Mouse (Mus musculus) left cerebral cortex, postnatal 4 days (tissue): ENCODE data around the gene Lmntd1. TPM values are rescaled to one million over a fixed set of nuclear protein-coding genes. Genes with fewer than 3 reads are reported as not detected.

ENCODE experiments used
- DNase-seq: peaks from one replicate; pipeline ENCODE4 v3.0.0-alpha.2; 2022
- intact Hi-C: fragments of 180-260 bp; cut with DNase I; formaldehyde crosslinking; loops from one replicate; pipeline ENCODE4 v1.15.1; 2025
- total RNA-seq, 2 experiments: library from RNA; stranded (reverse); gene quantifications; 2 replicates each; pipeline ENCODE4 v1.2.3; 2021

Gene Lmntd1
- total RNA-seq, 2 experiments from 2014 or later, result 1.9 to 2.1 TPM

DNA sequence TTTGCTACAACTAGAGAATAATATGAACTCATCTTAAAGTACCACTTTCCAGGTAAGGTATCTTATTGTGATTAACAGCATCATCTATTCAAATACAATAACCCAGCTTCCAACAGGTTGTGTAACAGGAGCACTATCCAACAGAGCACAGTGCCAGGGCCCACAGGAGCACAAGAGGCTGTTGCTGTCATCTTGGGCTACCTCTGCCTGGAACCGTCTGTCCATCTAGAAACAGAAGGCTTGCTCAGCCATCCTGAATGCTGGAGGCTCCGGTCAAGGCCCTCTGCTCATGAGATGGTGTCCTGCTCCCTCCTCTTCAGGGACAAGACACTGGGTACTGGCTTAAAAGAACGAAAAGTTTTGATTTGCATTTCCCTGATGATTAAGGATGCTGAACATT lies 46.3 kb downstream of the Lmntd1 start:
- intact Hi-C loops, result no loop called here
- no peak for DNase-seq

DNA sequence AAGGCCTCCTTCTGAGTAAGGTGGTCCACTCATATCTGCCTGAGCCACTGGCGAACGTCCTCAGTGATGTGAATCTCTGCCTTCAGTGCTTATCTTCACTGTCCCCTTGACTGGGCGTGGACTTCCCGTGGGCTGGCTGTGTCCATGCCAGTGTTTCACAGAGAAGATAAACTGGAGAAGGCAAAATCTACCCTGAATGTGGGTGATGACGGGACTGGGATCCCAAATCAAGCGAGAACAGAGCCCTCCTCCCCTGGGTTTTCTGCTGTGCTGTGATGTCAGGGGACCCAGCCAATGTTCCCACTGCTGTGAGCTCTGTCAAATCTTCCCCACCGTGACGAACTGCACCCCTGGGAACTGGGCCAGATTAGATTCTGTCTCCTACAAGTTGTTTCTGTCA lies 46.8 kb downstream of the Lmntd1 start:
- intact Hi-C loops, result no loop called here

DNA sequence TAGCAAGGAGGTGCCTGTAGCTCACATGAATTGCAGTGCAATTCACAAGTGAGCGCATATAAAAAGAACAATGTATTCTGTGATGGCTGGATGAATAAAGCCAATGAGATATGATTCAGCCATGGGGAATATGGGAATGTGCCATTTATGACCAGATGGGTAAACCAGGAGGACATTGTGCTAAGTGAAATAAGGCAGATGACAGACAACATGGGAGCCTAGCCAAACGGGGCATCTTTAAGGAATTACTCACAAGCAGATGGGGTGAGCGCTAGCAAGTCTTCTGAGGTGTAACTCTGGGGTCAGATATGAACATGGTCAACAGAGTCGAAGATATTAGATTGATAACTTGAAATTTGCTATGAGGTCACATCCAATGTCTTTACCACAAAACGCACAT lies 48.5 kb downstream of the Lmntd1 start:
- intact Hi-C loops, result no loop called here
- DNase-seq, result no peak

More for the DNA sequence above, 46.8 kb downstream of the Lmntd1 start:
- no peak for DNase-seq

DNA sequence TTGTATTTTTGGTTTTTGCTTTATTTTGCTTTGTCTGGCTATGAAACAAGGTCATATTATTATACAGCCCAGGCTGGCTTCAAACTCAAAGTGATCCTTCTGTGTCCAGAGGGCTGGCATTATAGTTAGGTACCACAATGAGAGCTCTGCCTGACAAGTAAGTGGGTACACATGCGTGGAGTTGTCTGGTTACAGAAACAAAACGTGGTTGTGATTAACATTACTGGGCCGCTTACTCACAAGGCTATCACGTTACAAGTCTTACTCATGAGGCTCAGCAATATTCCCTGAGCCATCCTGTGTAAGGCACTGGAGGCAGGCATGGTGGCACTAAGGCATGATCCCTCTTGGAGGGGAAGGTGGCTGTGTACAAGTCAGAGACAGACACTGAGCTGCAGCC lies 49.4 kb downstream of the Lmntd1 start:
- no peak for DNase-seq

DNA sequence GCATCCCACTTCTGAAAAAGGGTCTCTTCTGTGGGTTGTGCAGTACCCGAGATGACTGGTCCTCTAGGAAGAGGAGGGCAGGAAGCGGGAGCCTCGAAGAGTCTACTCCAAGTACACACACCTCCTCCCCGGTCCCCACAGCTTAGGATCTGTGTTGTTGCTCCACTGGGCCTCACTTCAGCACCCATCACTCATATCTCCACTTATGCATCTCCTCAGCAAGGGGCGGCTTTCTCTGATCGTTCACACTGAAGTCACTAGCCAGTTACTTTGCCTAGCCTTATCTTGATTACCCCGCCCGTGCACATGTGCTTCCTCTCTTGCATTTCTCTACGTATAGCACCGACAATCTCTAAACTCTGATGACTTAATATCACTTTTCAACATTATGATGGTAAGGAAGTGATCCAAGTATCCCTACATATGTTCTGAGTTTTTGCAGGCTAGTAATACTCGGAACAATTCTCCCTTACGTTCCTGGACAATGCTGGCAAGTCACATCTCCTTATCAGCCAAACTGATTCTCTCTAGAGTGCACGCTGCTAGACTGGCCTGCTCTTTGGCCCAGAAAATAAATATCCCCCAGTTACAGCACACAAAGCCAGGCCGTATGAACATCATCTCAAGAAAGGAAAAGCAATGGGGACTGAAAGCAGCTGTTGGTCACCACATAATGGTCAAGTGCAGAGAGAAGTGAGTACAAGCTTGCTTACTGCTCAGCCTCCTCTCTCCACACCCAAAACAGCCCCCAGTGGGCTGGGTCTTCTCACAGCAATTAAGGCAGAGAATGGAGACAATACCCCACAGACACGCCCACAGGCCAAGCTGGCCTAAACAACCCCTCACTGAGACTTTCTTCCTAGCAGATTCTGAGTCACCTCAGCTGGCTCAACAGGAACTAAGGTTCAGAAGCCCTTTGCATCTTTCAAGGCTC lies 56.8 kb downstream of the Lmntd1 start:
- intact Hi-C loops, result no loop called here
- DNase-seq, result no peak

More for the DNA sequence above, 49.4 kb downstream of the Lmntd1 start:
- intact Hi-C loops, result no loop called here

DNA sequence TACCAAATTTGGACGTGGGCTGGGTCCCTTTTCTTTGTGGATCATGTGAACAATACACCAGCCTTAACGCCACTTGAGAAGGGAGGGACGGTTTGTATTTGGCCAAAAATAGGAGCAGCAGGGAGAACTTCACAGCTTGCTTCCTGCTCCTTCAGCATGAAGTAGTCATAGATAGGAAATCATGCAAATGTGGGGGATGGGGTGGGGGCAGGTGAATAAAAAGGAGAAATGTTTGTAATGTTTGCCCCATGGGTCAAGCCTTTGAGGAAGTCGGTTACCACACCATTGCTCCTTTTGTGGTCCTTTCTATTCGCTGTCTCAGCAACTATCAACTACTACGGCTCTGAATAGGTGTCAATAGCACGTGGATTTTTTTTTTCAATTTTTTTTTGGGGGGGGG lies 60.9 kb downstream of the Lmntd1 start:
- intact Hi-C loops, result no loop called here
- no peak for DNase-seq

DNA sequence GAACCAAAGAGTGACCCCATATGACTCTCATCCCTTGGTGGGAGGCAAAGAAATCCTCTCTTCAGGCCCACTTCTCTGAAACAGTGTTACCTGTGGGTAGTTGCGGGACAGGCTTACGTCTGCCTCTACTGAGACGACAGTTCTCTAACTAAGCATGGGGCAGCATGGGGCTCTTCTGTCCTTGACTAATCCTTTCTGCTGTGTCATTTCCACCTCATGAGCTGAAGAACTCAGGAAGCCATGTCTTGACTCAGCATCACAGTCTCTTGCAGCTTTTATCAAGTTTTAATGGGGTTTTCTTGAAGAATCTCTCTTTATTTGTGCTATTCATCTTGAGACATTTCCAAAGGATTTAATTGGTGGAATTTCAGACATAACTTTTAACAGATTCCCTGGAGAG lies 61.3 kb downstream of the Lmntd1 start:
- intact Hi-C loops, result no loop called here
- no peak for DNase-seq

DNA sequence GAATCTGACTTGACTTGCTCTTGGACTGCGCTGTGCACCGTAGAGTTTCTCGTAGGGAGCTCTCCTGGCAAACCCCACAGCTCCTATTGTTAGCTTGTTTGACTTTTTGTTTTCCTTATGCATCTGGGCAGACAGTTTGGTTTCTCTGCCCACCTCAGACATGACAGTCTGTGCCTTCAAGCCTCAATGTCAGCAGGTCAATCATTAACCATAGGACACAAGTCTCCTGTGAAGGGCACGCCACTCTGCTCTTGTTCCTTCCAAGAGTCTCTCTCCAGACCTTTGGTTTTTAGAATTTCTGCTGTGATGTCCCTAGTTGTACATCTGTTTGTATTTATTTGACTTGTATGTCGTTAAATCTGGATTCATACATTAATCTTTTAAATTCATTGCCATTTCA lies 63.1 kb downstream of the Lmntd1 start:
- no peak for DNase-seq
- intact Hi-C loops, result no loop called here

DNA sequence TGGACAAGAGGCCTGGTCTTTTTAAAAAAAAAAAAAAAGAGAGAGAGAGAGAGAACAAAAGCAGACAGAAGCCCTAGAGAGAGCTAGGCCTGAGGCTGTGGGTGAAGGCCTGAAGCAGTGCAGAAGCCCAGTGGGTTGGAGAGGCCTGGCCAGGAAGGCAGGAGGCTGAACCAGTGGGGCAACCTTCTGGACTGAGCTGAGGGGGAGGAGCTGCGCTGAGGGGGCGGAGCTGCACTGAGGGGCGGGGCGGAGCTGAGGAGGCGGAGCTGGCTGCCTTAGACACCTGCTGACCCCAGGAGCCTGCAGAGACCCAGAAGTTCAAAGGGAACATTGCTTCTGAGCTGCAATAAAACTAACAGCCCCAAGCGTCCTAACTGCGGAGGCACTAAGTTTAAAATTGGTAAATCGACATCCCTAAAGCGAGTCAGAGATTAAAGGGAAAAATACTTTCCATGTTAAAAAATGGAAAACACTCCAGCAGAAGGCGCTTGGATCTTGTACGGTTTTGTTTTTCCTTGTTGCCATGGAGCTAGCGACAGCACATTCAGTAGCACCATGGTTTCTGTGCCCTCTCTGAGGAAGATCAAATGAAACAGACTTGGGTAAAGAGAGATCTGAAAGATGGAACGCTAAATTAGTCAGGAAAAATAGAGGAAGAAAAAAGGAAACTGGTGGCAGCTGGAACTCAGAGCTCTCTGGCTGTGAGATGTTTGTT lies 68.0 kb downstream of the Lmntd1 start:
- no peak for DNase-seq
- intact Hi-C loops, result no loop called here

DNA sequence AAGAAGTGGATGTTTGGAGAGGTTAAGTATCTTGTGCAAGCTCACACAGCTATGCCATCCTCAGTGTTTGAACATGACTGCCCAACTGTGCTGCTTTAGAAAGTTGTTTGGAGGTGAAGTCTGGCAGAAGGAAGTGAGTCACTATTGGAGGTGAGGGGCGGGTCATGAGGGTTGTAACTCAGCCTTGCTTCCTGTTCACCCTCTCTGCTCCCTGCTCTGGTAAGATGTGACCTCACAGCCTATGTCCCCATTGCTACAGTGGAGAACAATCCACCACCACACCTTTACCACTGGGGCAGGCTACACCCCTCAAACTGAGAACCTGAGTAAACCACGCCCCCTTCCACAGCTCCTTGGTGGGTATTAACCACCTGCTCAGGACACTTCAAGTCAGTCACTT lies 69.3 kb downstream of the Lmntd1 start:
- DNase-seq, result no peak
- intact Hi-C loops, result no loop called here

DNA sequence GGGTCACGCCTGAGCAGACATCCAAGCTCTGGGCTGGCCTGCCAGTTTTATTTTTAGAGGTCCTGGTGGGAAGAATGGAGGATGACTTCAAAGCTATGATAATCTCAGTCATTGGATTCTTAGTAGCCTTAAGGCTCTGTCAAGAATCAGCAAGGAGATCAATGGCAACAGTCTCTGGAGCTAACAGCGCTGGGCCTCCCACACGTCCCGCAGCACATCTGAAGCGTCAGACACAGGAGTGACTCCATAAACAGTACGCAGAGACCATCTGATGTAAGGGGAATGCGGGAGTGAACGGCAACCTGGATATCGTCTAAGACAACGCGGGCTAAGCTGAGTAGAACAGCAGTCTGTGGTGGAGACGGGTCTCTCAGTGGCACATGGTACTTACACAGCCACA lies 69.8 kb downstream of the Lmntd1 start:
- intact Hi-C loops, result no loop called here
- DNase-seq, result no peak

DNA sequence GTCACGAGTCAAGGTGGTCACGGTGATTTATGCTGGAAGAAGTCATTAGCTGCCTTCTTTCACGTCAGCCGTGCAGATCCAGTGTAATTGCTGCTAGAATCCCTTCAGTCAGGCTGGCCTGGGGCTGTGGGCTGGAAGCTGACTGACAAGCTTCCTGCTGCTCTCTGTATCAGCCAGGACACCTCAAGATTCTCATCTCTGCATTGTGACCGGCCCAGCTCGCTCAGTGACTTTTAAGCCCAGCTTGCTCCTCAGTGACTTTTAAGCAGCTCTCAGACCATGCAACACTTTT lies 74.6 kb downstream of the Lmntd1 start:
- intact Hi-C loops, result no loop called here
- no peak for DNase-seq

DNA sequence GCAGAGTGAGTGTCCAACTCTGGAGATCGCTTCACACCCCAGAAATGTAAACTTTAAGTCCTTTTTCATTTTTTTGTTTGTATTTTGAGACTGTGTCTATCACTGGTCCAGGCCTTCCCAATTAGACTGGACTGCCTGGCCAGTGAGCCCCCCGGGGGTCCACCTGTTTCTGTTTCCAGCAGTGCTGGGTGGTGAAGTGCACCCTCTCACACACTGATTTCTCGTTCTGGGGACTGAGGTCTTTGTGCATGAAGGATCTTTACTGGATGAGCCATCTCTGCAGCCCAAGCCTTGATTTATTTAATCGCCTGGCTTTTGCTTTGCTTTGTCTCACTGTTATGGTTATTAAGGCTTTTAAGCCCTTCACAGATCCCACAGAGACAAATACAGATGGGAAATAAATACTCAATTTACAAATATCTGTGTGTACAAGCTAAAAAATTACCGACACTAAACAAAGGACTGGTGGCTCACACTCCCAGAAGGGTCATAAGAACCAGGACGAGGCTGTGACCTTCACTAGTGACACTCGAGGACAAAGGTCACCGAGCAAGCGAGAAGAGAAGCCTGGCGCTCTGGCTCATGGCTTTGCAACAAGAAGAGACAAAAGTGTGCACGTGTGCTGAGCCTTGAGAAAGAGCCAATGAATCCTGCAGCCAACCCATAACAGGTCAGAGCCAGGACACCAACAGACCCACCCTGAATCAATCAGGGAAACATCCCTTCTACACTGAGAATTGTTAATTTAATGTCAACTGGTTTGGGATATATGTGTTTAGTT lies 75.1 kb downstream of the Lmntd1 start:
- intact Hi-C loops, result no loop called here
- DNase-seq, result no peak

DNA sequence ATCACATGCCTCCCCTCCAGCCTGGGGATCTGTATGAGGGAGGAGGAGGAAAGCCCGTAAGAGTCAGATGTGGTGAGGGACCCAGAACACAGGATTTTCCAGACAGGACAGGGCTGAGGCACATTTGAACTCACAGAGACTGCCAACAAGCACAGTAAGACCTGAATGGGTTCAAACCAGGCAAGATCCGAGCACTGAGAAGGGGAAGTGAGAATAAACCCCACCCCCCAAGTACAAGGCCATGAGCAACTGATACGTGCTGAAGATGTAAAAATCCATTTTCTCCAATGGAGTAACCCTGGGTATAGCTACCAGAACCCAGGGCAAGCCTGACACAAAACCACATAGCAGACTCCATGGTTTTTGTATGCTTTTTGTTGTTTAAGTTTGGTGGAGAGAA lies 83.7 kb downstream of the Lmntd1 start:
- intact Hi-C loops, result no loop called here
- DNase-seq, result no peak

DNA sequence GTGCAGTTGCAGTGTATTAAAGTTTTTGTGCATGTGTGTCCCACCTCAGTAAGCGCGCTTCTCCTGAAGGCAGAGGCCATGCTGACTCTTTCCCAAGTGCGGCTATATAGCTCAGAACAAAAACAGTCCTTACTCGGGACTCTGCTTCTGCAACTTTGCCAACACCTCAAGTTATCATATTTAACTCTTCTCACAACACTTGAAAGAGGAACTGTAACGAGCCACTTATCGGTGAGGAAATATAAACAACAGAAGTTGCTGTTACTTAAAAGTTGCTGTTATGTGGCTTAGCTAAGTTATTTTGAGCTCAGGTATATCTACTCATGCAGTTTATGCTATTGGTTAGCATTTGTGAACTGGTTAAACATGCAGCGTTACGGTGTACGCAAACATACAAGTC lies 90.8 kb downstream of the Lmntd1 start:
- DNase-seq, result no peak
- intact Hi-C loops, result no loop called here

DNA sequence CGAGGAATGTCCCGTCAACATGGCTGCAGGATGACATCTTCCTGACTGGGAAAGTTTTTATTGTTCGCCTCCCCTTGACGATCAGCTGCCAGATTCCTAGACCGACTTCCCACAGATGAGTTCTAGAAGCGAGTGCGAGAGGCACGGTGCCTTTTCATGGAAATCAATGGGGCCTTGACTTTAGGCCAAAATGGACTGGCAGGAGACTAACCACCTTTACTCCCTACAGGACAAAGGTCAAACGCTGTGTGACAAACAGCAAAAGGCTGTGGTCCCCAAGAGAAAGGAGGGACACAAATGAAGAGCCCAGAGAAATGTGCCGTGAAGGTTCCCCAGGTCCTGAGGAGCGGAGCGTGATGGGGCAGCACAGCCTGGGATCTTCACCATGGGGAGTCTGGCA lies 91.5 kb downstream of the Lmntd1 start:
- intact Hi-C loops, result no loop called here
- DNase-seq, result no peak

DNA sequence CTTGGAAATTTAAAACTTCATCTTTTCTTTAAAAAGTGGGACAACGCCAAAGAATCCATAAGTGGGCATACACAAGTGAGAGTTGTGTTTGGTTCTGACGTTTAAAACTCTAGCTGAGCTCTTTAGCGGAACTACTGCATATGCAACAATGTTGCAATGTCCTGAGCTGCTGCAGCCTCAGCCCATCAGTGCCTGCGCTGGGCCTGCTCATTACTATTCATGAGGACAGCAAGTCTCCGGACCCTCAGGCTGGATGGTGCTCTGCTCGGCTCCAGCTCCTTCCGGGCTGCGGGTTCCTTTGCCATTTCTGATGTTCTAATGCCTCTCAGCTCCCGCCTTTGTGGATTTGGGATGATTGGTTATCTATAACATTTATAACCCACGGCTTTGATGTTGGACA lies 97.1 kb downstream of the Lmntd1 start:
- DNase-seq, result no peak
- intact Hi-C loops, result no loop called here

DNA sequence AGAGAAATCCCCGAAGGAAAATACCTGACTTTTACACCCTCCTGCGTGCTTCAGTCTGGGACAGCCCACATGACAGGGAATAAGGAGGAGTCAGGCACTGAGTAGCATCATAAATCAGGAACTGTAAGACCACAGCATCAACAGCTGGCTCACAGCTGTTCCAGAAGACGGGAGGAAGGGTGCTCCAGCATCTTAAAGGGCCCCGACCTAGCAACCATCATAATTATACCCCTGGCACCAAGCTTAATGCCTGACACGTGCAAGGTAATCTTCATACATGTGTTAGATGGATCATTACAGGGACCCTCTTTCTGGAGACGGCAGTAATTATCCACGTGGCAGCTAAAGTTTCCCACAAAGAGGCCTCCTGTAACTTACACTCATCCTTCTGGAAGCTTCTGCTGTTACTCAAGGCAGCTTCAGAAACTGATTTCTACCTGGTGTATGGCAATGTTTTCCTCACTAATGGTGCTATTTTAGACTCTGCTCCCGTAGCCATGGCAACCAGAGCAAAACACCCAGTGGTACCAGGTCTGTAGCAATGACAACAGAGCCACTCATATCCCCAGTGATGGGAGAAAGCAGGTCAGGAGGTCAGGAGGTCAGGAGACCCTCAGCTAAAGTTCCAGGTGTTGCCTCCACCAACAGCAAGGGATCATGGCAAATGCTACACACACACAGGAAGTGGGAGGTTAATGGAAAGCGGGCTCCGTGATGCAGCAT lies 98.1 kb downstream of the Lmntd1 start:
- intact Hi-C loops, result no loop called here
- DNase-seq, result no peak

DNA sequence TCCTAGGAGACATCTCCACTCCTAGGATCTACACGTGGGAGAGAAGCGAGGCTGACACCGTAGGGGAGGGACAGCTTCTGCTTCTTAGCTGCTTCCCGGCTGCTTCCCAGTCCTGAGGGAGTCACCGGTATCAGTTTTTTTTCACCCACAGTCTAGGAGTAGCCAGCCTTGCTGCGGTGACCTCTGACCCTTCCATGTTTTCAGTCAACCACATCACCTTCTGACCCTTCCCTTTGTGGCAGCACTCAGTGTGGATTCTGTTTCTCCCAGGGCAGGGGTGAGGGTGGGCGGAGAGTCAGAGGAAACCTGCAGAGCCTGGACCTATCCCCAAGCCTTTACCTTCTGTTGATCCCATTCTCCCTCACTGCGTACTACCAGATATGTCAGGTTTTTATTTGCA lies 102.9 kb downstream of the Lmntd1 start:
- DNase-seq, result no peak
- intact Hi-C loops, result no loop called here

DNA sequence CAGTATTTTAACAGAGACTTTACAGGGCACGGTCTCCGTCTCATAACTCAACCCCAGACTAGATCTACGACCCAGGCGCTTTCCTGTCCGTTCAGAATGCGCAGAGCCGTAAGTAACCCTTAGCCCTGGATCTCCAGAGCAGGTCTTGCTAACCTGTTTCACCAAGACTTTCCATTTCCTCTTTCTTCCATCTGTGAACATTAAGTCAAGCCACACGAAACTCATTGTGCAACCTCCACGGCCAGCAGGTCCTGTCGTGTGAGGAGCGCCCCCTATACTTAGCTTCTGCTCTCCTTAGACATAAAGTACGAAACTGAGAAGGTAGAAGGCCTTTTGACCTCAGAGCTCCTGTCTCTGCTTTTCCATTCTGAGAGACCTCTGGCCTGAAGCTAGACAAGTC lies 105.3 kb downstream of the Lmntd1 start:
- intact Hi-C loops, result no loop called here
- no peak for DNase-seq

DNA sequence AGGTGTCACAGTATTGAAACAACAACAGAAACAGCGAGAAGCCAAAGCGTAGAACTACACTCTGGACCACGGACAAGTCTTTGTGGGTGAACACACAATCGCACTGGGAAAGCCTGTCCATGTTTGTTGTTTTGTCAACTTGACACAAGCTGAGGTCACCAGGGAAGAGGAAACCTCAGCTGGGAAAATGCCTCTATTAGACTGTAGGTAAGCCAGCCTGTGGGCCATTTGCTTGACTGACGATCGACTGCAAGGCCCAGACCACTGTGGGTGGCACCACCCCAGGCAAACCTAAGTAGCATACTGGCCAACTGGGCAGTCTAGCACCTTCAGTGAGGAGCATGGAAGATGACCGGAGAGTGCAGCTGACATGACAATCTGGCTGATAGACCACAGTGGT lies 112.4 kb downstream of the Lmntd1 start:
- no peak for DNase-seq
- intact Hi-C loops, result no loop called here
